Mouse (Mus musculus): Measurements from ENCODE around the gene 4930415O20Rik.

4930415O20Rik gene

DNA sequence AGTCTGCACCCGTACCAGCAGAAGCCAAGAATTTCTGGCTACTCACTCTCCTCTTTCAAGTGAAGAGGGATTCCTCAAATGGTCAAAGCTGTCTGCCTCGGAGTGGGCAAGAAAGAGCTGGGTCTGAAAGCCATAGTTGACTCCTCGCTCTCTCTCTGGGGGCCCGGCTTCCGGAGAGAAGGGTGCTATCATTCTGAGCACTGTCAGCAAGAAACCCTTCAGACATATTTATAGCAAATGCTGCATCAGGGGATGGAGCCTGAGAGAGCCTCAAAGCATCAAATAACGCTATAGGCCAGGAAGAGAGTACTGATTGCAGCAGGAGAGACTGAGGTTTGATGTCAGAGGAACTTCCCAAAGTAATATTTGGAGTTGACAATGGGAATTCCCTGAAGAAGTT is 58.7 kb downstream of the 4930415O20Rik start:
- no peak for DNase-seq (ENCODE audit: low read depth, low spot score)

DNA sequence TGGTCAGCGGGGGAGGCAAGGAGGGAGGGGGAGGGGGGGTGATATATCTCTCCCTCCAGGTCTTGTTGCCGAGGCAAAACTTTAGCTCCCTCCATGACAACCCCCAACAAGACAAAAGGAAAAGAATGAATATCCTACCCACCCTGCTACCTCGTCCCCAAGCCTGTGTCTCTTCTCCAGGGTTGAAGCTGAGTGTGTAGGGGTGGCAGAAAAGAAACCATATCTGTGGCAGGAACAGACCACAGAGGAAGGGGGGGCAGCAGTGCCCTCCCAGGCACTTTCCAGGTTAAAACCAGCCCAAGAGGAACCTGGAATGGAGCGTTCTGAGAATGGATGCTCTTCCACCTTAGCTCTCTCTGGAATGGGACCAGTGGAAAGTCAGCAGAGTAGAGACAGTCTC is 59.7 kb downstream of the 4930415O20Rik start, which contains the start of gene Cacnb3:
Gene Cacnb3 (plus strand): TSS at position 301 of the 400 bp plus-strand sequence.
- no peak for DNase-seq (ENCODE audit: low read depth, low spot score)

DNA sequence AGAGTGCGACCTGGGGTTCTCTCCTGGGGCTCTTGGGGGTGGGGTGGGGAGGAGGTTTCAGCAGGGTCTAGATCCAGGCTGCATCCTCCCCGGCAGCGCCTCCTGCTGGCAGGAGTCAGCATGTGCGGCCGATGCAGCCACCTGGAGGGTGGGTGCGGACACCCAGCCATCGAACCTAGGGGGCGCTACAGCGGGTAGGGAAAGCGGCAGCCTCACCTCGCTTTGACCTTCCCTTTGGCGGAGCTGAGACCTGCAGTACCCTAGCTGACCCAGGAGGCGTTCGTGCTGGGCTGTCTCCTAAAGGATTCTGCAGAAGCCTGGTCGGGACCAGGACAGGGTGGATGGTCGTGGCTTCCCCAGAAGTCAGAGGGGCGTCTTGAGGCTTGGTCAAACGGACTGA is 60.7 kb downstream of the 4930415O20Rik start:
- DNase-seq (ENCODE audit: low read depth, low spot score): peak; percentile 73

DNA sequence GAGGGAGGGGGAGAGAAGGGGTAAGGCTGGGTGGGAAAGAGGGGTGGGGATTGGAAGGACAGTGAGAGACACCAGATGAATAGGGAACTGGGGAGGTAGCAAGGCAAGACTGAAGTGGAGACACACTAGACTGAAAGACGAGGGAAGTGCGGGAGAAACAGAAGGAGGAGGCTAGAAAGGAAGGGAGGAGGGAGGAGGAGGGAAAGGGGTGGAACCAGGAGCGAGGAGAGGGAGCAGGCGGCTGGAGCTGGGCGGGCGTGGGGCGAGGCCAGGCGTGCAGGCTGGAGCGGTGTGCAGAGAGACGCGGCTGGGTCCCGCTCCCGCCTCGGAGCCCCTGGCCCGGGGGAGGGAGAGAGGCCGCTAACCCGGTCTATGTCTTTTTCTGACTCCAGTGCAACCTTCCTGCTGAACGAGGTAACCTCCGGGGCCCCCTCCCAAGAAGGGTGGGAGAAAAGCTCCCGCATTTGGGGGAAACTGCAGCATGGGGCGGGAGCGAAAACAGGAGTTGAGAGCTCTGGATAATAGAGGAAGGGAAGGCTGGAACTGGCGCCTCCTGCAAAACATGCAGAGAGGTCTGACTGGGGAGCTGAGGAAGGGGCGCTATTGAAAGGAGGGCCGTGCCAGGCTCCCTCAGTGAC is 61.4 kb downstream of the 4930415O20Rik start:
- peak; percentile 86 for DNase-seq (ENCODE audit: low read depth, low spot score)

DNA sequence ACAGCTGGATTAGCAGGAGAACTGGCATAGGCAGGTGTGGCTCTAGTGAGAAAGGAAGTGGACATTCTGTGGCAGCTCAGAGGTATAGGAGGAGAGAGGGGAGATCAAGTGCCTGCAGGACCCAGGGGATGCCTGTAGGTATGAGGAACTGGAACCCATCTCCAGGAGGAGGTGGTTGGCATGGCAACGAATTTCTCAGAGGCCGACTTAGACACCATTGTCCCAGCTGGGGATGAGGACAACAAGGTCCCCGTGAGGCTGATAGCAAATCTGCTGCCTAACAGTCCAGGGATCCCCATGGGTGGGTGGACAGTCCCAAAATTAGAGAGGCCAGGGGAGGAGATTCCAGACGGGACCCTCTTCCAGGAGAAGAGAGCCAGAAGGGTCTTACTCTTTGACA is 62.1 kb downstream of the 4930415O20Rik start:
- peak; percentile 33 for DNase-seq (ENCODE audit: low read depth, low spot score)

DNA sequence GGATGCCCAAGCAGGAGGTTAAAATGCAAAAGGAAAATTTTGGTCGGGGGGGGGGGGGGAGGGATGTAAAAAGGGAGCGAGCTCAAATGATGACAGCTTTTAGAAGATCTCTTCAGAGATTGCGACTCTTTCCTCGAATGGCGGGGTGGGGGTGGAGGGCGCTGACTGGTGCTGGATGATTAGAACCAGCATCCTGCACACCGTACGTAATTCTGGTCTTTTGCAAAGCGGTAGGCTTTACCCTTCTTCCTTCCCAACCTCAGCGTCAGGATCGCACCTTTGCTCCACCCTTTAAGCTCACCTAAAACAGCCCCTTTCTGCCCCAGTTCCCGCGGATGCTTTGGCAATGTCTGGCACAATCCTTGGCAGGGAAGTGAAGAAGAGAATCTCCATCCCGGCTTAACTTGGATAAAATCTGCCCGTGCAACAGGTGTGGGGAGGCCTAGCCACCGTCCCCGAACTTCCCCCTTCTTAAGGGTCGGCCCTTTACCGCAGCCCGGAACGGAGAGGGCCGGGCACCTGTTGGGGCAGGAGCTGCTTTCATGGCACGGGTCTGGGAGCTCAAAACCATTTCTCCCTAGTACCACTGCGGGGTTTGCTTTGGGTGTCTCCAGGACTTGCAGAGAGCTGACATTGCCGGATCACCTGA is 63.1 kb downstream of the 4930415O20Rik start:
- peak; percentile 11 for DNase-seq (ENCODE audit: low read depth, low spot score)

DNA sequence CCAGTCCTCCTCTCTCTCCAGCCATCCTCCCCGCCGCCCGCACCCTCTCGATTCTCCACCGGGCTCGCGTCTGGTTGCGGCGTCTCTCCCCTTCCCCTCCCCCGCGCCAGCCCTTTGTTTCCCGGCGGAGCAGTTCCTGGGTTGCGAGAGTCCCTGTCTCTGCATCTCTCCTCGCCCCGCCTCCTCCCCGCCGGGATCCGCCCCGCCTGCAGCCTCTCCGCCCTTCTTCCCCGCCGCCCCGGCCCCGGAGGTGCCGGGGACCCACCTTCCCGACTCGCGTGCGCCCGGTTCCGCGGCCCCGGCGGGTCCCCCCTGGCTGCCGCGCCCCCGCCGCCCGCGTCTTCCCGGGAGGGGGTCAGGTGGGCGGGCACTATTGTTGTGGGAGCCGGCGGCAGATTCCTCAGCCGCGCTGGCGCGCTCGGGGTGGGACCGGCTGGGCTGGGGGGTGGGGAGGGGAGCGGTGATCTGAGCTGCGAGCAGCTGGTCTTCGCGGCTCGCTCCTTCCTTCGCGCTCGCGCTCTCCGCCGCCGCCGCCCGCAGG is 63.8 kb downstream of the 4930415O20Rik start:
- peak; percentile 81 for DNase-seq (ENCODE audit: low read depth, low spot score)

DNA sequence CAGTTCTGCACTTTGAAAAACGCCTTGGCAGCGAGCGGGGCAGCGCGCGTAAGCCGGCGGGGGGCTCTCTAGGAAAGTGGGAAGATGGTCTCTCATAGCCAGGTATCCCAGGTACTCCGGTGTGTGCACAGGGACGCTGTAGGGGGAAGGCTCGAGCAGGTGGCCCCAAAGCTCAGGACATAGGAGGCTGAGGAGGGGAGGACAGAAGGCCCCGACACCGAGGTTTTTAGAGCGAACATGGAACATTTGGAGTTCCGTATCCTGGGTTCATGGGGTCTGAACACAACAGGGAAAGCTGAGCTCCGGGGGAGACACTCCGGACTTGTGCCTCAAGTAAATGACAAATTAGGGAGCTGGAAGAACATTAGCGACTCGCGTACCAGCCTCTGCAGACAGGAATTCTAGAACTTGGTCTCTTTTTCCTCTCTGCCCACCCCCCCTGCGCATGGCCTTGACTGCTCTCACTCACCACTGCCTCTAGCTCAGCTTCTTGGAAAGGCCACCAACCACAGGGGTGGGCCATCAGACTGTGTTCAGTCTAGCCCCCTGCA is 64.6 kb downstream of the 4930415O20Rik start:
- peak; percentile 17 for DNase-seq (ENCODE audit: low read depth, low spot score)

DNA sequence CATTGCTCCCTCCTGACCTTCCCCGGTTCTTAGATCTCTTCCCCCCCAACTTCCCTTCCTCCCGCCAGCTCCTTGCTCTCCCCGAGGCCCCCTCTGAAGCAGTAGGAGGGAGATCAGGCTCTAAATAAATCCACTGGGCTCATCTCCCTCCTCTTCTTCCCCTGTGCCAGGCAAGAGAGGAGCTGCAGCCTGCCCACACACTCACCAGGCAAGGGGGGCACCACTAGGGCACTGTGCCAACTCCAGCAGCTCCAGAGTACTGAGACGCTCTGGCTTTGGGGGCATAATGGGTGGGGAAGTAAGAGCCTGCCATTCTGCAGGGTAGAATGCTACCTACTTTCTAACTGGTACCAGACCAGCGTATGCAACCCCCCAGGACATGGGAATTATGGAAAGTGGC is 65.7 kb downstream of the 4930415O20Rik start:
- no peak for DNase-seq (ENCODE audit: low read depth, low spot score)

DNA sequence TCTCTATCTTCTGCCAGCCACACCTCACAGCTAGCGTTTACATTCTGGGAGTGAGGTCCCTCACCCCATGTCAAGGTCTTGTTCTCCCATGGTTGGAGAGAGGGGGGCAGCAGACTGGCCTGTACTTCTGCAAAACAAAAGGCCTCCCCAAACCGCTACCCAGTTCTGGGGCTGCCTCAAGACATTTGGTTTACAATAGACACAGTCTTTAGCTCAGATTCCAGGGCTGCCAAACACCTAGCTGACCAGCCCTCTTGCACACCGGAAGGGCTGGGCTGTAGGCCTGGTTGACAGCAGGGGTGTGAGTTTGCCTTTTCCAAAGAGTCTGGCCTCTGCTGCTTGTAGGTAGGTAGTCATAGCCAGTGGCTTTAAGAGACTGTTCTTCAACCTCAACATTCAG is 66.4 kb downstream of the 4930415O20Rik start:
- no peak for DNase-seq (ENCODE audit: low read depth, low spot score)

All from 3T3-L1 (cell line).